Mouse (Mus musculus) myocyte (in vitro differentiated cells): Measurements from ENCODE around the gene Nlrc4. TPM values are rescaled to one million over a fixed set of nuclear protein-coding genes. Genes with fewer than 3 reads are reported as not detected.

Experiments
- H3K27me3 ChIP-seq: one replicate; pipeline ENCODE4 v1.6.1; 2011; ENCODE audit not compliant: control insufficient read depth, insufficient read depth, insufficient read length
- H3K36me3 ChIP-seq: one replicate; pipeline ENCODE4 v1.6.1; 2011; ENCODE audit not compliant: control insufficient read depth, insufficient read depth
- H3K4me2 ChIP-seq: one replicate; pipeline ENCODE4 v1.6.1; 2011; ENCODE audit warnings: low read depth, control low read depth
- H3K4me3 ChIP-seq: one replicate; pipeline ENCODE4 v1.5.1; 2011; ENCODE audit warnings: mild to moderate bottlenecking, control low read depth, moderate library complexity
- H3K79me2 ChIP-seq: one replicate; pipeline ENCODE4 v1.6.1; 2011; ENCODE audit not compliant: control insufficient read depth, insufficient read depth
- H3ac ChIP-seq: one replicate; pipeline ENCODE4 v1.6.1; 2011; ENCODE audit not compliant: control insufficient read depth, insufficient read length
- CEBPB ChIP-seq: IDR thresholded peaks from 2 replicates; pipeline ENCODE4 v1.6.1; 2011; ENCODE audit warnings: mild to moderate bottlenecking, moderate library complexity; ENCODE audit not compliant: poor library complexity, insufficient read depth, severe bottlenecking
- E2F4 ChIP-seq: IDR thresholded peaks from one replicate; pipeline ENCODE4 v1.6.1; 2011; ENCODE audit warnings: mild to moderate bottlenecking, control low read depth, moderate library complexity; ENCODE audit not compliant: insufficient read depth
- MAX ChIP-seq: IDR thresholded peaks from one replicate; pipeline ENCODE4 v1.6.1; 2011; ENCODE audit warnings: low read depth, mild to moderate bottlenecking, control low read depth
- MYOD1 ChIP-seq, 3 experiments: IDR thresholded peaks; one replicate each; pipeline ENCODE4 v1.6.1; 2011; ENCODE audit warnings: control low read depth in 2 of 3, low read depth in 2 of 3, mild to moderate bottlenecking in 2 of 3, moderate library complexity in 1 of 3; ENCODE audit not compliant: insufficient read length in 2 of 3, control insufficient read depth in 1 of 3
- MYOG ChIP-seq, 3 experiments: IDR thresholded peaks; one replicate each; pipeline ENCODE4 v1.6.1; 2011; ENCODE audit warnings: control low read depth in 2 of 3, low read depth in 2 of 3, mild to moderate bottlenecking in 2 of 3; ENCODE audit not compliant: insufficient read length in 2 of 3, control insufficient read depth in 1 of 3, insufficient read depth in 1 of 3
- POLR2A ChIP-seq: IDR thresholded peaks from one replicate; pipeline ENCODE4 v1.6.1; 2011; ENCODE audit warnings: low read depth, mild to moderate bottlenecking, control low read depth, moderate library complexity; ENCODE audit not compliant: insufficient read length
- POLR2AphosphoS2 ChIP-seq: IDR thresholded peaks from one replicate; pipeline ENCODE4 v1.6.1; 2011; ENCODE audit warnings: low read depth, control low read depth; ENCODE audit not compliant: insufficient read length
- REST ChIP-seq: IDR thresholded peaks from one replicate; pipeline ENCODE4 v1.6.1; 2011; ENCODE audit warnings: mild to moderate bottlenecking, control low read depth, moderate library complexity; ENCODE audit not compliant: insufficient read depth, insufficient read length
- SRF ChIP-seq: IDR thresholded peaks from one replicate; pipeline ENCODE4 v1.6.1; 2011; ENCODE audit warnings: low read depth; ENCODE audit not compliant: control insufficient read depth, insufficient read length
- TCF12 ChIP-seq: IDR thresholded peaks from one replicate; pipeline ENCODE4 v1.6.1; 2011; ENCODE audit warnings: mild to moderate bottlenecking, control low read depth; ENCODE audit not compliant: poor library complexity, insufficient read depth, severe bottlenecking
- TCF3 ChIP-seq: IDR thresholded peaks from one replicate; pipeline ENCODE4 v1.6.1; 2011; ENCODE audit warnings: low read depth, control low read depth; ENCODE audit not compliant: insufficient read length
- USF1 ChIP-seq: IDR thresholded peaks from one replicate; pipeline ENCODE4 v1.6.1; 2011; ENCODE audit warnings: low read depth, mild to moderate bottlenecking, control low read depth, moderate library complexity
- polyA plus RNA-seq: library from polyadenylated mRNA; unstranded; fragments of >200 nt; fragmentation: generic; extraction: Trizol; gene quantifications from one replicate; pipeline ENCODE4 v1.2.1, GENCODE M21; 2012; ENCODE audit warnings: missing spikeins

The Nlrc4 gene
- polyA plus RNA-seq, 1 experiment, result 0.01 TPM

- Histone ChIP-seq H3K36me3 (peaks cover 13% of the 10 kb centered on the region), H3K4me2 (no peak overlapping the region)
- TF ChIP-seq TCF3 (no peak), USF1 (no peak), SRF (no peak), POLR2A (no peak), CEBPB (no peak), MAX (no peak), REST (no peak), E2F4 (no peak), POLR2AphosphoS2 (no peak), MYOG (IDR thresholded peaks at IDR 0.05; ENCODE audit: control insufficient read depth in 1 of 3, insufficient read depth in 1 of 3, insufficient read length in 2 of 3, low read depth in 2 of 3) (no peak), MYOD1 (IDR thresholded peaks at IDR 0.05; ENCODE audit: control insufficient read depth in 1 of 3, insufficient read length in 2 of 3, low read depth in 2 of 3) (no peak), TCF12 (no peak)
These were observed 56.3 kb downstream of the Nlrc4 start for GRCm38 (mm10) chr17:74402486-74403222.

GRCm38 (mm10) chr17:74397173-74397572 lies 61.8 kb downstream of the Nlrc4 start:
- Histone ChIP-seq H3K27me3 (no peaks in the 10 kb centered on the region), H3K4me2 (peak overlapping the region; percentile 91), H3K79me2 (peaks cover 36% of the 10 kb centered on the region), H3K4me3 (peak overlapping the region; percentile 92), H3K36me3 (peaks cover 3% of the 10 kb centered on the region), H3ac (no peak overlapping the region)
- TF ChIP-seq POLR2AphosphoS2 (no peak), USF1 (no peak), POLR2A (no peak), SRF (no peak), TCF3 (no peak), MYOG (IDR thresholded peaks at IDR 0.05; ENCODE audit: control insufficient read depth in 1 of 3, insufficient read depth in 1 of 3, insufficient read length in 2 of 3, low read depth in 2 of 3) (no peak), TCF12 (no peak), REST (no peak), E2F4 (no peak), CEBPB (no peak), MYOD1 (IDR thresholded peaks at IDR 0.05; ENCODE audit: control insufficient read depth in 1 of 3, insufficient read length in 2 of 3, low read depth in 2 of 3) (no peak), MAX (no peak)

More at GRCm38 (mm10) chr17:74402486-74403222, 56.3 kb downstream of the Nlrc4 start:
- H3K79me2 ChIP-seq, result peaks cover 17% of the 10 kb centered on the region
- H3ac ChIP-seq, result no peak overlapping the region
- H3K4me3 ChIP-seq, result no peak overlapping the region
- no peaks in the 10 kb centered on the region for H3K27me3 ChIP-seq

- Histone ChIP-seq H3K4me2 (peak overlapping the region; percentile 91), H3K4me3 (peak overlapping the region; percentile 92), H3ac (no peak overlapping the region), H3K36me3 (no peaks in the 10 kb centered on the region), H3K27me3 (no peaks in the 10 kb centered on the region), H3K79me2 (peaks cover 36% of the 10 kb centered on the region)
- TF ChIP-seq REST (no peak), TCF3 (no peak), E2F4 (no peak), CEBPB (no peak), SRF (no peak), MAX (no peak), MYOD1 (IDR thresholded peaks at IDR 0.05; ENCODE audit: control insufficient read depth in 1 of 3, insufficient read length in 2 of 3, low read depth in 2 of 3) (no peak), TCF12 (no peak), MYOG (IDR thresholded peaks at IDR 0.05; ENCODE audit: control insufficient read depth in 1 of 3, insufficient read depth in 1 of 3, insufficient read length in 2 of 3, low read depth in 2 of 3) (no peak), POLR2A (no peak)
These were observed 62.2 kb downstream of the Nlrc4 start for GRCm38 (mm10) chr17:74396766-74397165.

GRCm38 (mm10) chr17:74395383-74396065 lies 63.4 kb downstream of the Nlrc4 start, which contains the start of gene Slc30a6:
TSS of gene Slc30a6 (plus strand) at chr17:74395608.
- TF ChIP-seq POLR2AphosphoS2 (peak; percentile 93), POLR2A (peak; percentile 95), MYOG (IDR thresholded peaks at IDR 0.05; ENCODE audit: control insufficient read depth in 1 of 3, insufficient read depth in 1 of 3, insufficient read length in 2 of 3, low read depth in 2 of 3) (no peak), SRF (no peak)

More at GRCm38 (mm10) chr17:74395383-74396065, 63.4 kb downstream of the Nlrc4 start, which contains the start of gene Slc30a6:
- Histone ChIP-seq H3K79me2 (peaks cover 36% of the 10 kb centered on the region), H3ac (peak within 1 kb of the TSS; percentile 40), H3K36me3 (no peaks in the 10 kb centered on the region), H3K4me2 (peak within 1 kb of the TSS; percentile 91), H3K4me3 (peak within 1 kb of the TSS; percentile 92), H3K27me3 (no peaks in the 10 kb centered on the region)
